Mouse (Mus musculus): Measurements from ENCODE around the gene Tert. TPM values are rescaled to one million over a fixed set of nuclear protein-coding genes. Genes with fewer than 3 reads are reported as not detected.

The Tert gene
- polyA plus RNA-seq, 1 experiment from 2014 or later: 7.1 TPM

Other genes starting within 250 kb of the Tert start
- gene Lpcat1, start 159.7 kb upstream of the Tert start, polyA plus RNA-seq (2015; fragmentation: Nextera tagmentation; extraction: Ambion mirVana): 53.7 and 57.8 TPM in 2 replicates
- 1.1 and 6.7 TPM in 2 replicates for gene Slc6a3, start 90.2 kb upstream of the Tert start, polyA plus RNA-seq (2015; fragmentation: Nextera tagmentation; extraction: Ambion mirVana)
- 111 and 130 TPM in 2 replicates for gene Clptm1l, start 22.9 kb upstream of the Tert start, polyA plus RNA-seq (2015; fragmentation: Nextera tagmentation; extraction: Ambion mirVana)
- not detected in 2 replicates for gene Slc6a18, start 51.1 kb downstream of the Tert start, polyA plus RNA-seq (2015; fragmentation: Nextera tagmentation; extraction: Ambion mirVana)
- 0.06 and 0.09 TPM in 2 replicates for gene Slc6a19, start 78.0 kb downstream of the Tert start, polyA plus RNA-seq (2015; fragmentation: Nextera tagmentation; extraction: Ambion mirVana)
- 16.0 and 18.5 TPM in 2 replicates for gene Slc12a7, start 106.2 kb downstream of the Tert start, polyA plus RNA-seq (2015; fragmentation: Nextera tagmentation; extraction: Ambion mirVana)
- 7.2 and 7.6 TPM in 2 replicates for gene Nkd2, start 220.7 kb downstream of the Tert start, polyA plus RNA-seq (2015; fragmentation: Nextera tagmentation; extraction: Ambion mirVana)

Data from midbrain, embryonic 13.5 days (tissue).